Mouse (Mus musculus): ENCODE measurements around the gene Prpf3. TPM values are rescaled to one million over a fixed set of nuclear protein-coding genes. Genes with fewer than 3 reads are reported as not detected.

The Prpf3 gene
- 11.2 and 18.3 TPM in 2 replicates for polyA plus RNA-seq (2012; rRNA removed; ENCODE audit: low replicate concordance)

DNA sequence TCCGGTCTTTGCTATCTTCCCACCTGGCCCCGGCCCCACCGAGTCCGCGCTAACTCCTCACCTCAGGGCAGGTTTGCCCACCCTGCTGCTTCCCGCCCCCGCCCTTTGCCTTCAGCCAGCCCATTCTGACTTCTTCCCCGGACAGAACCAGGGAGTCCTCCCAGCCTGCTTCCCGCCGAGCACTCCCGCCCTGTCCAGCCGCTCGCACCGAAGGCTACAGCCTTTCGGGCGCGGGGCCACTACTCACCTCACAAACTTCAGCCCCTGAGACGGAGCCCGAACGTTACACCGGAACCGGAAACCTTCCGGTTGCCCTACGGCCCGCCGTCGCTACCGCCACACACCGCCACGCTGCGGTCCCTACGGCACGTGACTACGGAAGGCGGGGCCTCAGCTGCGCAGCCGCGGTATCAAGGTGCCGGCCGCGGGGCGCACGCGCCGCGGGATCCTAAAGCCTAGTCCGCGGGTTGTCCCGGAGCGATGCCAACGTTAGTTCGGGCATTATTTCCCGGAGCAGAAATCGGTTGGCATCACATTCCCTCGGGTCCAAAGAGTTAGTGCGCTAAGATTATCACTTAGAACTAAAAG, at the start of gene Prpf3:
TSS of gene Prpf3 (minus strand) at position 384 of the 588 bp plus-strand sequence.

GRCm38 (mm10) chr3:95904568-95904967, 48.9 kb upstream of the Prpf3 start, which contains the start of gene Car14:
TSS of gene Car14 (minus strand) at chr3:95904691.

GRCm38 (mm10) chr3:95893606-95894316, 38.1 kb upstream of the Prpf3 start, which contains the start of gene Aph1a:
TSS of gene Aph1a (plus strand) at chr3:95893969.

GRCm38 (mm10) chr3:95891211-95892065, 35.8 kb upstream of the Prpf3 start, which contains the start of gene BC028528:
TSS of gene BC028528 (minus strand) at chr3:95892005.

DNA sequence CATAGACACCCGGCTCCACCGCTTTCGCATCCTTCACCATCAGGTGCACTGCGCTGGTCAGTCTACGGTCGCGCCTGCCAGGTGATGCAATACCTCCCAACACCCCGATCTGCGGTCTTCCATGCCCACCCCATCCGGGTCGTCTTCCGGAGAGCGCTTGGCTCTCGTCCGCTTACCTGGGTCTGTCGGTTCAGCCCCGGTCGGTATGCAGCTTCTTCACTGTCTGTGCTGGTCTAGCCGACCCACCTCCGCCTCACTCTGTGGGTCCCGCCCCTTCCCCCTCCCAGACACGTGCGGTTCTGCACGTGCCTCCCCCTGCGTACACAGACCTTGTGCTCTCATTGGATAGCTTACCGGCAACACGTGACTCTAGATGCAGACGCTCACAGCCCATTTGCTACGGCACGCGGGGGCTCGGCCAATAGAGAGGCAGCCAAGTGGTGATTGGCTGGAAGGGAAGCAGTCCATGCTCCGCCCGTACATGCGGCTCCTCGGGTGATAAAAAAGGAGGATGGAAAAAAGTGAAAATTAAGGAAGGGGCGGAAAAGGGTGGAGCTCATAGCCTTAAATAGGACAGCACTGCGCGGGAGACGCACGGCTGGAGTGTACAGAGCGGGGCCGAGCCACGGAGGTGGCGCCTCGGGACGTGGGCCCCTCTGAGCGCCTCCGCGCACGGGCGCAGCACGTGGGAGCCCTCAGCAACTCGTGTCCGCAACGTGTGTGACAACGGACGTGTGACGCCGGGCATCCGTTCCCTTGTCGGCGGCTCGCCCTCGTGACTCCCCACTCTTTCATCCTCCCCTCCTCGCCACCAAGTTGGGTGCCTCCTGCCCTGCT, 26.5 kb upstream of the Prpf3 start, which contains the start of gene Ciart:
TSS of gene Ciart (minus strand) at position 273 of the 837 bp plus-strand sequence.

GRCm38 (mm10) chr3:95871392-95871867, 15.7 kb upstream of the Prpf3 start, which contains the start of gene Mrps21:
TSS of gene Mrps21 (minus strand) at chr3:95871519.

GRCm38 (mm10) chr3:95818571-95819288, 37.0 kb downstream of the Prpf3 start, which contains the start of gene Rprd2:
TSS of gene Rprd2 (minus strand) at chr3:95818863.

Other genes with a start within 250 kb of the Prpf3 start
- gene Ensa, start 230.9 kb downstream of the Prpf3 start, polyA plus RNA-seq (2012; rRNA removed; ENCODE audit: low replicate concordance), result 12.2 and 18.1 TPM in 2 replicates
- gene Mcl1, start 197.1 kb downstream of the Prpf3 start, polyA plus RNA-seq (2012; rRNA removed; ENCODE audit: low replicate concordance), result 33.3 and 71.8 TPM in 2 replicates
- 21.6 and 36.6 TPM in 2 replicates for gene Adamtsl4, start 168.0 kb downstream of the Prpf3 start, polyA plus RNA-seq (2012; rRNA removed; ENCODE audit: low replicate concordance)
- gene Ecm1, start 116.3 kb downstream of the Prpf3 start, polyA plus RNA-seq (2012; rRNA removed; ENCODE audit: low replicate concordance), result 371 and 414 TPM in 2 replicates
- 30.9 and 43.4 TPM in 2 replicates for gene Tars2, start 95.7 kb downstream of the Prpf3 start, polyA plus RNA-seq (2012; rRNA removed; ENCODE audit: low replicate concordance)
- gene Rprd2, start 37.0 kb downstream of the Prpf3 start, polyA plus RNA-seq (2012; rRNA removed; ENCODE audit: low replicate concordance), result 13.0 and 20.9 TPM in 2 replicates
- gene Mrps21, start 15.6 kb upstream of the Prpf3 start, polyA plus RNA-seq (2012; rRNA removed; ENCODE audit: low replicate concordance), result 99.3 and 137 TPM in 2 replicates
- 3.8 and 5.0 TPM in 2 replicates for gene Ciart, start 26.4 kb upstream of the Prpf3 start, polyA plus RNA-seq (2012; rRNA removed; ENCODE audit: low replicate concordance)
- gene BC028528, start 36.1 kb upstream of the Prpf3 start, polyA plus RNA-seq (2012; rRNA removed; ENCODE audit: low replicate concordance), result 14.4 and 27.4 TPM in 2 replicates
- gene Aph1a, start 38.1 kb upstream of the Prpf3 start, polyA plus RNA-seq (2012; rRNA removed; ENCODE audit: low replicate concordance), result 111 and 138 TPM in 2 replicates
- gene Car14, start 48.8 kb upstream of the Prpf3 start, polyA plus RNA-seq (2012; rRNA removed; ENCODE audit: low replicate concordance), result 0.75 and 2.7 TPM in 2 replicates
- gene Anp32e, start 73.4 kb upstream of the Prpf3 start, polyA plus RNA-seq (2012; rRNA removed; ENCODE audit: low replicate concordance), result 9.5 and 23.5 TPM in 2 replicates
- 62.6 and 132 TPM in 2 replicates for gene Plekho1, start 140.1 kb upstream of the Prpf3 start, polyA plus RNA-seq (2012; rRNA removed; ENCODE audit: low replicate concordance)
- 6.9 and 8.3 TPM in 2 replicates for gene Vps45, start 202.6 kb upstream of the Prpf3 start, polyA plus RNA-seq (2012; rRNA removed; ENCODE audit: low replicate concordance)
- gene Otud7b, start 248.6 kb upstream of the Prpf3 start, polyA plus RNA-seq (2012; rRNA removed; ENCODE audit: low replicate concordance), result 9.3 and 15.2 TPM in 2 replicates